Mouse (Mus musculus): ENCODE measurements around the gene Chd1. TPM values are rescaled to one million over a fixed set of nuclear protein-coding genes. Genes with fewer than 3 reads are reported as not detected.

The Chd1 gene
- polyA plus RNA-seq, 1 experiment from 2014 or later: 14.3 TPM

DNA sequence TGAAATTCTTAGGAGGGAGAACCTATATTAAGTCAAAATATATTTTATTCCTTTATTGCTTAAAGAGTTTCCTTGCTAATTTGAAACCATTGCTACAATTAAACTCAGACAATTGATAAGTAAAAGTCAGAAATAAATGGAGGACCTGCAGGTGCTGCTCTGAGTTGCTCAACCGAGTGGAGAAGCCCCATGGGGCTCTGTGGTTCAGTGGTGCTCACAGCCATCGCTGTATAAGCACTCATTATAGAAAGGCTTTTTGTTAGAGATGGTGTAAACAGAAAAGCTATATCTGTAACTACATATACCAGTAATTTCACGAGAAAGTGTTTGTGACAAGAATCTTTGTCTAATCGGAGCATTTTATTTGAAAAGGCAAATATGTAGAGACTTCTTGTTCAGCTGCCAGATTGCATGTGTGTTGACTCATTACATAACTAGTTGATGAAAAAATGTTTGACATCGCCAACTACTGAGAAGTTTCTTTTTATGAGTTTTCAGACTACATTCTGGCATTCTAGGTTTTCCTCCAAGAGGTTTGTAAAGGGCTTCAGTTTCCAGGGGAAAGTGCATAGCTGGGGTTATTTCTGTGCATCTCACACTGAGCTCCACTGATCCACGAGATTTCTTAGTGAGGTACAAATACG is 64.4 kb downstream of the Chd1 start:
- no peaks in the 10 kb centered on the region for H3K9me3 ChIP-seq (ENCODE audit: control insufficient read depth, low read length)
- H3K9ac ChIP-seq (ENCODE audit: low read depth, low read length): no peak overlapping the region
- 84% methylated on average over 7 of the region's 7 CpGs for WGBS
- no peak for ATAC-seq
- no peak overlapping the region for H3K27ac ChIP-seq (ENCODE audit: low read length)
- no peak overlapping the region for H3K4me3 ChIP-seq (ENCODE audit: low read length)
- H3K36me3 ChIP-seq (ENCODE audit: control insufficient read depth, insufficient read depth, low read length): peaks cover 5% of the 10 kb centered on the region; the same call in 1 of the 2 replicates
- H3K27me3 ChIP-seq (replicated peaks; ENCODE audit: control insufficient read depth, insufficient read depth, low read length): no peaks in the 10 kb centered on the region
- no peak overlapping the region for H3K4me2 ChIP-seq (ENCODE audit: low read depth, low read length)
- H3K4me1 ChIP-seq (ENCODE audit: control insufficient read depth, insufficient read depth, low read length): no peaks in the 10 kb centered on the region

DNA sequence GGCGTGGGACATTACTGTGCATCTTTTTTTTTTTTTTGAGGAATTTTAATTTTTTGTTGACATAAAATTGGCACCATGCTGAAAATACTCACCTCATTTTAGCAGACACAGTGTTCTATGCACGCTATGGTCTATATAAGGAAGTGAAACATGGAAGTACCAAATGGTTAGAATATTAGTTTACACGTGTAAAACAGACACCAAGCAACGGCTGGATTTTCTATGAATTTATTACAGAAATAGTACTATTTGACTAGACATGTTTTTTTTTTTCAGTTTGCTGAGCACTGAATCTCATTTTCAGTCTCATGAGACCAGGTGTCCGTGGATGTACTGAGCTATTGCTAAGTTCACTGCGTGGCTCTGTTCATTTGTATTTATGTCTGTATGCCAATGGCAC is 69.2 kb downstream of the Chd1 start:
- WGBS: 80% methylated on average over 6 of the region's 6 CpGs
- H3K4me1 ChIP-seq (ENCODE audit: control insufficient read depth, insufficient read depth, low read length): no peaks in the 10 kb centered on the region
- H3K4me3 ChIP-seq (ENCODE audit: low read length): no peak overlapping the region
- no peaks in the 10 kb centered on the region for H3K27me3 ChIP-seq (replicated peaks; ENCODE audit: control insufficient read depth, insufficient read depth, low read length)
- ATAC-seq: no peak
- no peaks in the 10 kb centered on the region for H3K9me3 ChIP-seq (ENCODE audit: control insufficient read depth, low read length)
- no peak overlapping the region for H3K9ac ChIP-seq (ENCODE audit: low read depth, low read length)
- H3K4me2 ChIP-seq (ENCODE audit: low read depth, low read length): no peak overlapping the region
- H3K27ac ChIP-seq (ENCODE audit: low read length): no peak overlapping the region
- 0 out of 2 replicates have a peak, but pooled peaks cover 3% of the 10 kb centered on the region for H3K36me3 ChIP-seq (ENCODE audit: control insufficient read depth, insufficient read depth, low read length)

DNA sequence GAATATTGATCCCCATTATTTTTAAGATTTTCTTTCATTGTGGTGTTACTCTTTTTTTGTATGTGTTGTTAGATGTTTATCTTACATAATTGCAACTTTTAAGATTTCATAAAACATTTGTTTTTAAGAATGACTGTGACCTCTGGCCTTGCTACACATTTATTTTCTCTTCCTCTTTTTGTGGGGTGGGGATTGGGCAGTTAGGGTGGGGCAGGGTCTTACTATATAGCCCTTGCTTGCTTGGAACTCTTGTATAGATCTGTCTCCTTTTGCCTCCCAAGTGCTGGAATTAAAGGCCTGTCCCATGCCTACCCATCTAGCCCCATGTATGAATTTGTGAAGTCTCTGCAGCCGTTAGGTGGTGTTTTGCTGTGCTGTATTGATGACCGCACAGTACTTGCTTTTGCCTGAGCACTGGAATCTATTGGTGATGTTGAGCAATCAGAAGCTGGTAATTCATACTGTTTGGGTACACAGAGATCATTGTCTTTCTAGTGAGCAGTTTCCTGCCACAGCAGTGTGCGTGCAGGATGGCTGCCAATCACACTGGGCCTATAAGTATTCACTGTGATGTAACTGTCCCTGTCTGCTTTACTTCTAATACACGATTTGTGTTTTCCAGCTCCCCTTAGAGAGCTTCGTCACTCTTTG is 69.9 kb downstream of the Chd1 start:
- no peak for ATAC-seq
- no peak overlapping the region for H3K27ac ChIP-seq (ENCODE audit: low read length)
- 0 out of 2 replicates have a peak, but pooled peaks cover under 1% of the 10 kb centered on the region for H3K36me3 ChIP-seq (ENCODE audit: control insufficient read depth, insufficient read depth, low read length)
- no peak overlapping the region for H3K9ac ChIP-seq (ENCODE audit: low read depth, low read length)
- no peaks in the 10 kb centered on the region for H3K9me3 ChIP-seq (ENCODE audit: control insufficient read depth, low read length)
- no peaks in the 10 kb centered on the region for H3K4me1 ChIP-seq (ENCODE audit: control insufficient read depth, insufficient read depth, low read length)
- H3K4me2 ChIP-seq (ENCODE audit: low read depth, low read length): no peak overlapping the region
- 80% methylated on average over 5 of the region's 5 CpGs for WGBS
- no peaks in the 10 kb centered on the region for H3K27me3 ChIP-seq (replicated peaks; ENCODE audit: control insufficient read depth, insufficient read depth, low read length)
- H3K4me3 ChIP-seq (ENCODE audit: low read length): no peak overlapping the region

DNA sequence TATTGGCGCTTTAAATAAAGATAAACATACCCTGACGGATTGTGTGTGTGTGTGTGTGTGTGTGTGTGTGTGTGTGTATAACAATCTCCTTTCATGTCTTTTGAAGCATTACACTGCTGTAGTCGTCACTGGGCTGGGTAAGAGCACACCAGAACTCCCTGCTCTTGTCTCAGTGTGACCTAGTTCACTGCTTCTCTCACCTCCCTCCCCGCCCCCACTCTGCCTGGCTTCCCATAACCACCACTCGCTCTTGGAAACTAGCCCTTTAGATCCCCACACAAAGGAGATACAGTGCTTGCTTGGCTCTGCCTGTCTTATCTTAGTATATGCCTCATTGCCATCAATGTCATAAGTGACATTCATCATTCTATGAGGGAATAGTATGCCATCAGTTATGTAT is 71.6 kb downstream of the Chd1 start:
- no peak overlapping the region for H3K27ac ChIP-seq (ENCODE audit: low read length)
- no peak for ATAC-seq
- no peak overlapping the region for H3K9ac ChIP-seq (ENCODE audit: low read depth, low read length)
- H3K4me2 ChIP-seq (ENCODE audit: low read depth, low read length): no peak overlapping the region
- no peaks in the 10 kb centered on the region for H3K9me3 ChIP-seq (ENCODE audit: control insufficient read depth, low read length)
- no peak overlapping the region for H3K4me3 ChIP-seq (ENCODE audit: low read length)
- no peaks in the 10 kb centered on the region for H3K4me1 ChIP-seq (ENCODE audit: control insufficient read depth, insufficient read depth, low read length)
- 62% methylated on average over 5 of the region's 5 CpGs for WGBS
- no peaks in the 10 kb centered on the region for H3K27me3 ChIP-seq (replicated peaks; ENCODE audit: control insufficient read depth, insufficient read depth, low read length)
- H3K36me3 ChIP-seq (ENCODE audit: control insufficient read depth, insufficient read depth, low read length): no peaks in the 10 kb centered on the region

DNA sequence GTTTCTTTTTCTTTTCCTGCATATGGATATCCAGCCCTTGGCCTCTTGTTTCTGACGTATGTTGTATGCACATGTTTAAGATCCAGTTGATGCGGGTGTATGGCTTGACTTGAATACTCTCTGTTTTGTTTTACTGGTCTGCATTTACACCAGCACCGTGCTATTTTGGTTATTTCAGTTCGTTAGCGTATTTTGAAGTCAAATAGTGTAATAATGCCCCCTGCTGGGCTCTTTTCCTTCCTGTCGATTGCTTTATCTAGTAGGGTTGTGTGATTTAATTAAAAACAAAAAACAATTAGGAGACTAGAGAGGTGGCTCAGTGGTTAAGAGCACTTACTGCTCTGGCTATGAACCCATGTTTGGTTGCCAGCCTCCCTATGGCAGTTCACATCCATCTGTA is 73.2 kb downstream of the Chd1 start:
- no peak overlapping the region for H3K9ac ChIP-seq (ENCODE audit: low read depth, low read length)
- no peak overlapping the region for H3K4me2 ChIP-seq (ENCODE audit: low read depth, low read length)
- H3K4me3 ChIP-seq (ENCODE audit: low read length): no peak overlapping the region
- ATAC-seq: no peak
- H3K36me3 ChIP-seq (ENCODE audit: control insufficient read depth, insufficient read depth, low read length): no peaks in the 10 kb centered on the region
- H3K4me1 ChIP-seq (ENCODE audit: control insufficient read depth, insufficient read depth, low read length): no peaks in the 10 kb centered on the region
- 82% methylated on average over 6 of the region's 6 CpGs for WGBS
- no peaks in the 10 kb centered on the region for H3K9me3 ChIP-seq (ENCODE audit: control insufficient read depth, low read length)
- no peak overlapping the region for H3K27ac ChIP-seq (ENCODE audit: low read length)
- H3K27me3 ChIP-seq (replicated peaks; ENCODE audit: control insufficient read depth, insufficient read depth, low read length): no peaks in the 10 kb centered on the region

DNA sequence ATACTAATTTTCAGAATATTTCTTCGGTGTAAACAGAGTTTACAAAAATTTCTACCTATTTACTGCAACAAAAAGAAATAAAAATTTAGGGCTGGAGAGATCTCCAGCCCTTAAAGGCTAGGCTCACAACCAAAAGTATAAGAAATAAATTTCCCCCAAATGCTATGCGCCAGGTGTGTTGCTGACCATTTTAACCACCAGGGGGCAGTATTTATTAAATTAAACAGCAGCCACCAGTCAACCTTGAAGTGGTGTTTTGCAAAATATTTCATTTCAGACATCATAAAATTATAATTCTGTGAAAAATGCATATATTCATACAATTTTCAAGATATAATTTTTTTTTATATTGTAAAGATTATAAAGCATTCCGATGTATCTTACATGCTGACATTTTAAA is 82.3 kb downstream of the Chd1 start:
- no peaks in the 10 kb centered on the region for H3K36me3 ChIP-seq (ENCODE audit: control insufficient read depth, insufficient read depth, low read length)
- no peak overlapping the region for H3K4me3 ChIP-seq (ENCODE audit: low read length)
- ATAC-seq: no peak
- H3K4me2 ChIP-seq (ENCODE audit: low read depth, low read length): no peak overlapping the region
- H3K27me3 ChIP-seq (replicated peaks; ENCODE audit: control insufficient read depth, insufficient read depth, low read length): no peaks in the 10 kb centered on the region
- WGBS: 28% methylated on average over 3 of the region's 3 CpGs
- no peaks in the 10 kb centered on the region for H3K4me1 ChIP-seq (ENCODE audit: control insufficient read depth, insufficient read depth, low read length)
- H3K9me3 ChIP-seq (ENCODE audit: control insufficient read depth, low read length): no peaks in the 10 kb centered on the region
- H3K27ac ChIP-seq (ENCODE audit: low read length): no peak overlapping the region
- no peak overlapping the region for H3K9ac ChIP-seq (ENCODE audit: low read depth, low read length)

DNA sequence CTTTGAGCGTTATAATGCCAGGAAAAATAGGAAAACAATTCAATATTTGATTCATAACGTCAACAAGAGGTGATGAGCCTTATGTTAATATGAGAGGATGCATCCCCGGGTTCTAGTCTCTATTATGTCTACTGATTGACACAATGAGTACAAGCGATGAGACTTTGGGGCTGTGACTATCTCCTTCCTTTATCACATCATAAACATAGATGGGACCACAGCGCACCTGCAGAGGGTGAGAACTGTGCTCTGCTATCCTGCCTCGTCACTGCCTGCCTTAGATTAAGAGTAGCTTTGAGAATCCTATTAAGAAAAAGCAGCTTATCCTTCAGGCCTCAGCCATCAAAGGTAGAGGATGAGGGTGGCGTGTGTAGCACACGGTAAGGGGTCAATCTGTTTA is 85.9 kb downstream of the Chd1 start:
- Histone ChIP-seq H3K36me3 (ENCODE audit: control insufficient read depth, insufficient read depth, low read length) (no peaks in the 10 kb centered on the region), H3K27me3 (replicated peaks; ENCODE audit: control insufficient read depth, insufficient read depth, low read length) (no peaks in the 10 kb centered on the region), H3K27ac (ENCODE audit: low read length) (no peak overlapping the region), H3K9ac (ENCODE audit: low read depth, low read length) (no peak overlapping the region), H3K9me3 (ENCODE audit: control insufficient read depth, low read length) (no peaks in the 10 kb centered on the region), H3K4me3 (ENCODE audit: low read length) (no peak overlapping the region), H3K4me1 (ENCODE audit: control insufficient read depth, insufficient read depth, low read length) (no peaks in the 10 kb centered on the region), H3K4me2 (ENCODE audit: low read depth, low read length) (no peak overlapping the region)
- no peak for ATAC-seq
- WGBS: 84% methylated on average over 8 of the region's 8 CpGs

DNA sequence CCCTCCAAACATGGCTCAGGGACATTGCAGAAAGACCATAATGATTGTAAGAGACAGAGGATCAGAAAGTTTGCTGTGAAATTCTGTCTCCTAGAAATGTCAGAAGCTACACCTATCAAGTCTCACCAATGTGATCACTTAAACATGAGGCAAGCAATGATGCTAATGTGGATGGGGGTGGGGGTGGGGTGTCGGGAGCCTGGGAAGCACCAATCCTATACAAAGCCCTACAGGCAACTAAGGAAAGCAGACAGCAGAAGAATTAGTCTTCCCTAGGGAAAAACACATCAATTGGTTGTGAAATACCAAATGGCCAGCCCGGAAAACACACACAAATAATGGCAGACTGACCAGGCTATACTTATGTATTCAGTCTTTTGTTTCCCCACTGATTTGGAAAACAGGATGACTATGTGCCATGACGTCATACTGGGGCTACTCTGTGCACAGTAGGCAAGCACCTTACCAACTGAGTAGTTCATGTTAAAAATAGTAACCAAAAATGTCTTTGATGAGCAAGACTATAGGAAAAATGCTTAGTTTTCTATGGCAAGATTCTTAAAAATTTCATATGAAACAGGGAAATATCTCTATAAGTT is 94.5 kb downstream of the Chd1 start:
- H3K4me1 ChIP-seq (ENCODE audit: control insufficient read depth, insufficient read depth, low read length): no peaks in the 10 kb centered on the region
- H3K9ac ChIP-seq (ENCODE audit: low read depth, low read length): no peak overlapping the region
- no peak overlapping the region for H3K27ac ChIP-seq (ENCODE audit: low read length)
- no peaks in the 10 kb centered on the region for H3K36me3 ChIP-seq (ENCODE audit: control insufficient read depth, insufficient read depth, low read length)
- H3K9me3 ChIP-seq (ENCODE audit: control insufficient read depth, low read length): no peaks in the 10 kb centered on the region
- no peaks in the 10 kb centered on the region for H3K27me3 ChIP-seq (replicated peaks; ENCODE audit: control insufficient read depth, insufficient read depth, low read length)
- no peak for ATAC-seq
- no peak overlapping the region for H3K4me3 ChIP-seq (ENCODE audit: low read length)
- WGBS: 76% methylated on average over 3 of the region's 3 CpGs
- H3K4me2 ChIP-seq (ENCODE audit: low read depth, low read length): no peak overlapping the region

DNA sequence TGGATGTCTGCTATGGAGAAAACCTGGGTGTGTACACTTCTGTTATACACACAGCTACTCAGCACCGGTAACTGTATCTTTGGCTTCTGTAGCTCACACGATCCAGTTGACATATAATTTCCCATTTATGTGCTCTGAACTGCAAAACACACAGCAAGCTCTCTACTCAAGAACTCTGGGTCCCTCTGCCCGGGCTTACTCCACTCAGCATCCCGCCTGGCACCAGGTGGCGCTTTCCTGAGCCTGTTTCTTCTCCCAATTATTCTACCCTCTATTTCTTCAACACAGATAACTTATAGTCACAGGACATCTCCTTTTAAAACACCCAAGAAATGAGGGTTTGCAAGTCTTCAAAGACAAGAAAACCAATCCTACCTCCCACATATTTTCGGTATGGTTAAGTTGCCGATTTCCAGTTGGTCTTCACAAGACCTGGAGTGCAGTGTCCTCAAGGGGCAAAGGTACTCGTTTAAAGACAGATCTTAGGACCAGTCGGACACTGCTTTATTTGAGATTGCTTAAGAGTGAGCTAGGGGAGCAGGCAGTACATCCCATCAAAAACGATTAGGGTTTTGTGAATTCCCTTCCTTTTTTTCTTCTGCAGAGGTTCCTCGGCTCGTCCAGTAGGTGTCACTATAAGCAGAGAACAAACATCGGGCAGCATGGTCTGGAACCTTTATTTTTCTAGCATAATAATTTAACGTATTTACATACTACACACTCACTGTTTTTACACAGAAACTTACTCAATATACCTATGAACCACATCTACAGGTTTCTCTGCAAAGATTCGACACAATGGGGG is 99.4 kb downstream of the Chd1 start:
- Histone ChIP-seq H3K27me3 (replicated peaks; ENCODE audit: control insufficient read depth, insufficient read depth, low read length) (no peaks in the 10 kb centered on the region), H3K4me2 (ENCODE audit: low read depth, low read length) (no peak overlapping the region), H3K4me1 (ENCODE audit: control insufficient read depth, insufficient read depth, low read length) (peaks cover 8% of the 10 kb centered on the region), H3K9me3 (ENCODE audit: control insufficient read depth, low read length) (no peaks in the 10 kb centered on the region), H3K9ac (ENCODE audit: low read depth, low read length) (no peak overlapping the region), H3K27ac (ENCODE audit: low read length) (no peak overlapping the region), H3K36me3 (ENCODE audit: control insufficient read depth, insufficient read depth, low read length) (peaks cover 7% of the 10 kb centered on the region), H3K4me3 (ENCODE audit: low read length) (no peak overlapping the region)
- 50% methylated on average over 15 of the region's 15 CpGs for WGBS
- peak; percentile 36; the same call in 1 of the 2 replicates for ATAC-seq
